Mouse (Mus musculus) hindbrain, postnatal 0 days (tissue): ENCODE results near the gene Akirin1. TPM values are rescaled to one million over a fixed set of nuclear protein-coding genes. Genes with fewer than 3 reads are reported as not detected.

Source experiments
- ATAC-seq: fragments of 200-750 bp; cut with Nextera tagmentation; 2 replicates; pipeline ENCODE4 v1.8.0; 2017; ENCODE audit warnings: mild to moderate bottlenecking, moderate TSS enrichment, moderate library complexity
- DNase-seq: peaks from one replicate; pipeline ENCODE4 v3.0.0-alpha.2; 2015; ENCODE audit warnings: low spot score
- H3K27ac ChIP-seq: fragments of 300-500 bp; sonication (generic); 2 replicates; pipeline ENCODE4 v1.5.1; 2014; ENCODE audit warnings: mild to moderate bottlenecking
- H3K27me3 ChIP-seq: fragments of 300-500 bp; sonication (generic); 2 replicates; pipeline ENCODE4 v1.6.1; 2014; ENCODE audit warnings: low read length, mixed read lengths; ENCODE audit not compliant: insufficient read depth
- H3K36me3 ChIP-seq: fragments of 300-500 bp; sonication (generic); 2 replicates; pipeline ENCODE4 v1.6.1; 2014; ENCODE audit warnings: low read length, mixed read lengths; ENCODE audit not compliant: insufficient read depth
- H3K4me1 ChIP-seq: fragments of 300-500 bp; sonication (generic); 2 replicates; pipeline ENCODE4 v1.6.1; 2014; ENCODE audit warnings: antibody characterized with exemption, low read length, mixed read lengths; ENCODE audit not compliant: insufficient read depth
- H3K4me2 ChIP-seq: fragments of 300-500 bp; sonication (generic); 2 replicates; pipeline ENCODE4 v1.6.1; 2014; ENCODE audit warnings: low read depth, mild to moderate bottlenecking, low read length, moderate library complexity, mixed read lengths
- H3K4me3 ChIP-seq: fragments of 300-500 bp; sonication (generic); 2 replicates; pipeline ENCODE4 v1.5.1; 2014; ENCODE audit warnings: low read length
- H3K9ac ChIP-seq: fragments of 300-500 bp; sonication (generic); replicated peaks from 2 replicates; pipeline ENCODE4 v1.6.1; 2014; ENCODE audit warnings: mild to moderate bottlenecking, low read length, moderate library complexity, mixed read lengths
- H3K9me3 ChIP-seq: fragments of 300-500 bp; sonication (generic); 2 replicates; pipeline ENCODE4 v1.6.1; 2016; ENCODE audit warnings: low read length, mixed read lengths
- CTCF ChIP-seq: IDR thresholded peaks from 2 replicates; pipeline ENCODE4 v1.5.1; 2016; ENCODE audit warnings: antibody characterized with exemption, control low read depth, low read depth
- WGBS: fragments of 180-500 bp; shearing (Covaris S2); extraction: QIAGEN DNeasy Blood & Tissue Kit; methylation state at CpG from one replicate; pipeline ENCODE4 v1.1.7; 2014; 5-methylcytosine and 5-hydroxymethylcytosine counted together
- polyA plus RNA-seq: library from polyadenylated mRNA; unstranded; fragments of >200 nt; fragmentation: Nextera tagmentation; extraction: Ambion mirVana; gene quantifications from 2 replicates; pipeline ENCODE4 v1.2.1, GENCODE M21; 2015
- total RNA-seq: library from RNA; depleted of rRNA; stranded (reverse); fragments of >200 nt; gene quantifications from 2 replicates; pipeline ENCODE4 v1.2.3, GENCODE M21; 2014; rRNA removed

The Akirin1 gene
- total RNA-seq (48.7 and 53.3 TPM in 2 replicates), polyA plus RNA-seq (80.6 and 82.7 TPM in 2 replicates)

DNA sequence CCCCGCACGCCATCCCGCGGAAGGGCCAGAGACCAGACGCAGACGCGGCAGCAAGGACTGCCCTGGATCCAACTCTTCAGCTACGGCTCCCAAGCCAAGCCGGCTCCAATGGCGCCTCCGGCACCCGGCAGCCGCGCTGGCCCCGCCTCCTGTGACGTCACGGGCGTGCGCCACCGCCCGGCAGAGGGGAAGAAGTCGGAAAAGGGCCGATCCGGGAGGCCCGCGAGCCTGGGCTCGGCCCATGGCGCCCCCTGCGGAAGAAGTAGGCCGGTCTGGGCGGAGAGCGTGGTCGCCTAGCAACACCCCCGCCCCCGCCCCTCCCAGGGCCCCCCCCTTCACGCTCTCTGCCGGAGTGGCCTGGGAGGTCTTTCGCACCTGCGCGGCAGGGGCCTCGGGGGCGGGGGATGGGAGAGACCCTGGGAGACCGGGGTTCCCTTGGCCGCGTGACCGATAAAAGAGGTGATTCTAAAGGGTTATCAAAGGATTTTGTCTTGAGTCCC is at the start of gene Akirin1:
Akirin1 (minus strand) TSS at position 194 of the 500 bp plus-strand sequence.
- ATAC-seq = peak; percentile 99
- DNase-seq = peak; percentile 99
- Histone ChIP-seq H3K4me2 (peak within 1 kb of the TSS; percentile 73), H3K4me3 (peak within 1 kb of the TSS; percentile 91), H3K27ac (peak within 1 kb of the TSS; percentile 94), H3K27me3 (no peaks in the 10 kb centered on the region), H3K36me3 (no peaks in the 10 kb centered on the region), H3K4me1 (peaks cover 8% of the 10 kb centered on the region; the same call in 1 of the 2 replicates), H3K9me3 (no peaks in the 10 kb centered on the region), H3K9ac (peak within 1 kb of the TSS; percentile 88)
- WGBS = 6% methylated on average over 36 of the region's 46 CpGs
- TF ChIP-seq CTCF = peak; percentile 48

DNA sequence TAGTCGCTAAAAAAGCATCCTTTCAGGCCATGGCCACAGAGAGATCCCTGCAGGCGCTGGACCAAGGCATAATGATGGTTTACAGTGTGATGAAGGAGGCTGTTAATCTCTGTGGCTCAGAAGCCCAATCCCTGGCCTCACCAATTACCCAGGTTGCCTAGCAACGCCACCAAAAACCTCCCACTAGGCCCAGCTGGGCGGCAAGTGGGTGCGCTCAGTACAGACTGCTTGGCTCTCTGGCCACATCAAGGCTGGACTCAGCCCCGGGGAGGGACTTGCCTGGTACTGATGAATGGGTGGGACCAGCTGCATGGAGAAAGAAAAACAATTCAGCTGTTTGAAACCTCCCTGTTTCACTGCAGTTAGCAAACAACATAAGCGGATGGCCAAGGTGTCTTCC is 47.7 kb upstream of the Akirin1 start:
- TF ChIP-seq CTCF = no peak
- H3K36me3 ChIP-seq = no peaks in the 10 kb centered on the region
- WGBS = 35% methylated on average over 7 of the region's 7 CpGs

DNA sequence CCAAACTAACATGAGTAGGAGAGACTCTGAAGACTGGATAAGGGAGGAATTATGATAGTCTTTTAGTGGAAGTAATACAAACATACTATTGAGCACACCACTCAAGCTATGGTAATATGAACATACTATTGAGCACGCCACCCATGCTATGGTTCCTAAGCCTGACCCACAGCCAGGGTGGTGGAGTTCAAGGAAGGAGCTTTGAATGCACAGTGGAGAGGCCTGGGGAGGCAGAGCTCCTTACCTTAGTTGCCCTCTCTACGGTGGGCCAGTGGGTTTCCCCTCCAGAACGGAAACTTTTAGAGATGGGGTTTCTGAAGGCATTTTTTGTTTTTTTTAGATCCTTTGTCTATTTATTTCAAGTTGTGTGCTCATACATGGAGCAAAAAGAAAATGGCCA is 47.3 kb upstream of the Akirin1 start:
- Histone ChIP-seq H3K4me2 (no peak overlapping the region), H3K27me3 (no peaks in the 10 kb centered on the region), H3K4me3 (no peak overlapping the region), H3K27ac (no peak overlapping the region), H3K9me3 (no peaks in the 10 kb centered on the region), H3K9ac (no peak overlapping the region), H3K4me1 (no peaks in the 10 kb centered on the region), H3K36me3 (no peaks in the 10 kb centered on the region)
- no peak for DNase-seq
- WGBS = 79% methylated on average over 3 of the region's 3 CpGs
- TF ChIP-seq CTCF = no peak
- ATAC-seq = no peak

More for the DNA sequence above, 47.7 kb upstream of the Akirin1 start:
- no peaks in the 10 kb centered on the region for H3K27me3 ChIP-seq
- ATAC-seq (peak; percentile 72), DNase-seq (peak; percentile 49)
- no peak overlapping the region for H3K9ac ChIP-seq
- no peak overlapping the region for H3K4me3 ChIP-seq
- H3K27ac ChIP-seq = no peak overlapping the region
- H3K4me2 ChIP-seq = no peak overlapping the region
- H3K4me1 ChIP-seq = no peaks in the 10 kb centered on the region
- no peaks in the 10 kb centered on the region for H3K9me3 ChIP-seq

DNA sequence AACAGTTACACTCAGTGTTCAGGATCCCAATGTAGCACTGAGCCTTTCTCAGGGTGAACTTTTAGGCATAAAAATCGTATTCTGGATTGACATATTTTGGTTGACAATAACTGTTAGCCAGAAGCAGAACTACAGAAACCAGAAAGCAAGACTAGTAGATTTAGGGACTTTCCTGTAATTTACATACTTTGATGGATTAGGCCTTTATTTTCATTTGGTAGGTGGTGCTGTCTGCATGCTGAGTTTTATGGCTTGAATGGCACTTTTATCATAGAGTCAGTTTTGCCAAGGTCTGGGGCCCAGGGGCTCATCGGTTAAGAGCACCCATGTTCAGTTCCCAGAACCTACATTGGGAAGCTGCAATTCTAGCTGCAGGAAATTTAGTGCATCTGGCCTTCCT is 44.9 kb upstream of the Akirin1 start:
- Histone ChIP-seq H3K36me3 (no peaks in the 10 kb centered on the region), H3K9me3 (no peaks in the 10 kb centered on the region), H3K4me2 (no peak overlapping the region), H3K9ac (no peak overlapping the region), H3K4me3 (no peak overlapping the region), H3K27me3 (no peaks in the 10 kb centered on the region), H3K27ac (no peak overlapping the region), H3K4me1 (no peaks in the 10 kb centered on the region)
- 82% methylated on average over 2 of the region's 2 CpGs for WGBS
- TF ChIP-seq CTCF = no peak
- DNase-seq = no peak
- ATAC-seq = no peak

DNA sequence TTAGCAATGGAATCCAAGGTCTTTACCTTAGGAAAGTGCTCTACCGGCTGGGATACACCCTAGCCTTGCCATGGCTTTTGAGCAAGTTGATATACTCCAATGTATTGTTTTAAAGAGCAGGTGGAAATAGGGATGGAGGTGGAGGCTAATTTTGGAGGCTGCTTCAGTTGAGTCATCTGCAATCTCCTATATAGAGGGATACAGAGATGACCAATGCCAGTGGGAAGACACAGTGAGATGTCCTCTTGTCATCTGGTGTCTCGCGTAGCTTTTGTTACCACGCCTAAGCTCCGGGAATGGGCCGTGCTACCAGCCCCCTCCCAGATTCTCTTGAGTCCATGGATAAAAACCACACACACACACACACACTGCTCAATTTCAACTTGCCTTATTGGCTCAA is 43.0 kb upstream of the Akirin1 start:
- ATAC-seq (no peak), DNase-seq (no peak)
- no peaks in the 10 kb centered on the region for H3K4me1 ChIP-seq
- H3K9me3 ChIP-seq = no peaks in the 10 kb centered on the region
- H3K27me3 ChIP-seq = no peaks in the 10 kb centered on the region
- no peak overlapping the region for H3K27ac ChIP-seq
- no peak overlapping the region for H3K9ac ChIP-seq
- WGBS = 96% methylated on average over 6 of the region's 6 CpGs
- H3K4me3 ChIP-seq = no peak overlapping the region
- H3K36me3 ChIP-seq = no peaks in the 10 kb centered on the region
- TF ChIP-seq CTCF = no peak
- no peak overlapping the region for H3K4me2 ChIP-seq

DNA sequence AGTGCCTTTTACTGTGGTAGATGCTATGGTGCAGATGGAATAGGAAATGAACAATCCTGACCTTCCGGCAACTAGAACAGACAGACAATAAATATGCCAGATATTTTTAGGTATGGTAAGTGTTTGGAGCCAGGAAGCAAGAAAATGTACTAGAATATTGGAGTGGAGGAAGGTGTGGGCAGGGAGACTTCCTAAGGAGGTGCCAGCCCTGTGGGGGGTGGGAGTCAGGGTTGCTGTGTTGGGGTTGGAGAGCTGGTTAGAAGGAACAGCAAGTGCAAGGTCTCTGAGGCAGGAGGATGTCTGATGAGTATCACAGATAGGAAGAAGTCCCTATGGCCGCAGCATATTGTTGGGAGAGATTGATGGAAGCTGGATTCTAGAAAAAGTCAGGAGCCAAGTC is 42.5 kb upstream of the Akirin1 start:
- no peak for TF ChIP-seq CTCF
- H3K4me2 ChIP-seq = no peak overlapping the region
- WGBS = 93% methylated on average over 2 of the region's 2 CpGs
- no peaks in the 10 kb centered on the region for H3K9me3 ChIP-seq
- no peak overlapping the region for H3K9ac ChIP-seq
- H3K27ac ChIP-seq = no peak overlapping the region
- H3K27me3 ChIP-seq = no peaks in the 10 kb centered on the region
- no peak for DNase-seq
- H3K4me3 ChIP-seq = no peak overlapping the region
- H3K36me3 ChIP-seq = no peaks in the 10 kb centered on the region
- no peak for ATAC-seq
- no peaks in the 10 kb centered on the region for H3K4me1 ChIP-seq

DNA sequence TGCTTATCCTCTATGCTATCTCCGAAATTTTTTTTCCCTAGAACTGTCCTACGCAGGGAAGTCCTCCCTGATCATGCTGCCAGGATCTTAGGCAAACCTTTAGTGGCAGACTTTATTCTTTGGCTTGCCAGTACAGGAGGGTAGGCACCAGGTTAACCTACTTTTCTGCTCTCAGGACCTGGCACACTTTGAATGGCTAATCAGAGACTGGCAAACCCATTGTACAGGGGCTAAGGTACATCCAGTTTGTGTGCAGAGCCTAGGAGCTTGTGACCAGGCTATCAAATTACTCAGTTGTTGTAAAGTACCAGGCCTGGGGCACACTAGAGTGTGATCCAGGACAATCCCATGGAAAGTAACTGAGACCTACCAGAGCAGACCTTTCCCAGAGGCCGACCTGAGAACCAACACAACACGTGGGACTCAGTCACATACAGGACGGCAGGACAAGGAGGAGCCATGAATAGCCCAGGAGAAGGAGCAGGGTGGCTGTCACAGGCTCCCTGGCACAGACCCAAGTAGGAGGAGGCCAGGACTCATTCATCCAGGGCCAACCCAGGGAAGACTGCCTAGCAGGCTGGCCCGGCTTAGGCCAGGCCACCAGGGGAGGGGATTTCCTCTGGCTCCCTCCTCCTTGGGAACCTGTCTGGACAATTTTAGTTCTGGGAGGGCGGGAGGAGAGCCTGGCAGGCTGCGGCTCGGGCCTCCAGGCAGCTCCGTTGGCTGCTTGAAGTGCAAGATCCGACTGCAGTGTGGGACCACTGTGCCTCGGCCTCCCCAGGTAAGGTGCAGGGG is 37.2 kb upstream of the Akirin1 start, which contains the start of gene Rhbdl2:
Rhbdl2 (plus strand) TSS at position 684 of the 795 bp plus-strand sequence.
- Histone ChIP-seq H3K4me3 (no peak within 1 kb of the TSS), H3K9me3 (no peaks in the 10 kb centered on the region), H3K27ac (no peak within 1 kb of the TSS), H3K4me1 (no peaks in the 10 kb centered on the region), H3K9ac (no peak within 1 kb of the TSS), H3K4me2 (peak within 1 kb of the TSS; percentile 21; the same call in 1 of the 2 replicates), H3K36me3 (no peaks in the 10 kb centered on the region), H3K27me3 (no peaks in the 10 kb centered on the region)
- DNase-seq = peak; percentile 87
- peak; percentile 94 for ATAC-seq
- no peak for TF ChIP-seq CTCF
- WGBS = 26% methylated on average over 12 of the region's 12 CpGs
